Mouse (Mus musculus) heart, adult 2 months (tissue): Measurements from ENCODE around the gene Nipbl.

ENCODE experiments used
- CTCF ChIP-seq: fragments of 200-600 bp; IDR thresholded peaks from 2 replicates; pipeline ENCODE4 v1.8.1; 2022; ENCODE audit warnings: antibody characterized with exemption, mild to moderate bottlenecking, moderate library complexity
- EP300 ChIP-seq: fragments of 200-500 bp; IDR thresholded peaks from 2 replicates; pipeline ENCODE4 v1.6.1; 2011; ENCODE audit warnings: low read depth, low read length, control low read depth; ENCODE audit not compliant: insufficient read depth
- POLR2A ChIP-seq: fragments of 200-500 bp; IDR thresholded peaks from 2 replicates; pipeline ENCODE4 v1.6.1; 2011; ENCODE audit warnings: mild to moderate bottlenecking, low read depth, low read length, control low read depth; ENCODE audit not compliant: insufficient read depth

GRCm38 (mm10) chr15:8446435-8446834 lies 2.2 kb upstream of the Nipbl start:
- TF ChIP-seq POLR2A (no peak), EP300 (no peak), CTCF (peak; percentile 53)
